Comparison of ENCODE assay signal across 10 mouse cellular contexts in genomic region chr10:86483968-86484367, GRCm38 (mm10). TPM values are rescaled to one million over a fixed set of nuclear protein-coding genes. Genes with fewer than 3 reads are reported as not detected.
A peak's percentile ranks its signal among the peaks of the same experiment; 100 is the strongest.
DNase-seq lines count a peak whose midpoint lies in the region; ATAC-seq and TF ChIP-seq lines count a peak whose summit lies in the region.
"Had no signal": no experiment of that assay in that cellular context is flagged by ENCODE, and none has a peak within 500 bp of the region (broad histone marks: within the 10 kb centered on the region; RNA-seq: fewer than 3 reads in every experiment).

No protein-coding gene starts in this region.

- no peaks in the 10 kb centered on the region for H3K36me3 ChIP-seq in liver, embryonic 11.5 days (ENCODE audit: control insufficient read depth, insufficient read depth, low read length)
- no peaks in the 10 kb centered on the region for H3K36me3 ChIP-seq in forebrain, embryonic 14.5 days (ENCODE audit: control insufficient read depth, insufficient read depth, low read length)
- H3K36me3 ChIP-seq: heart, embryonic 15.5 days; neural tube, embryonic 12.5 days had no signal

- no peak for TF ChIP-seq POLR2A in bone marrow, adult 2 months (IDR thresholded peaks at IDR 0.05; ENCODE audit: borderline replicate concordance, control insufficient read depth, low read depth, low read length)

- ATAC-seq in liver, embryonic 11.5 days (replicated peaks; ENCODE audit: low FRiP score): no peak
- no peak for ATAC-seq in forebrain, embryonic 14.5 days

- 8% methylated on average over 3 of the region's 3 CpGs for WGBS in liver, embryonic 11.5 days
- 20% methylated on average over 3 of the region's 3 CpGs for WGBS in bone marrow, adult 2 months
- WGBS in forebrain, embryonic 14.5 days: 19% methylated on average over 3 of the region's 3 CpGs

- no peak overlapping the region for H3K9ac ChIP-seq in liver, embryonic 11.5 days (ENCODE audit: low read depth, low read length)
- no peak overlapping the region for H3K9ac ChIP-seq in forebrain, embryonic 14.5 days (ENCODE audit: low read length)
- H3K9ac ChIP-seq: heart, embryonic 15.5 days; neural tube, embryonic 12.5 days had no signal

- H3K27me3 ChIP-seq in liver, embryonic 11.5 days (replicated peaks; ENCODE audit: control insufficient read depth, insufficient read depth, low read length): no peaks in the 10 kb centered on the region
- H3K27me3 ChIP-seq in forebrain, embryonic 14.5 days (replicated peaks; ENCODE audit: control insufficient read depth, insufficient read depth, low read length): no peaks in the 10 kb centered on the region
- H3K27me3 ChIP-seq: heart, embryonic 15.5 days; neural tube, embryonic 12.5 days had no signal

- H3K4me3 ChIP-seq in liver, embryonic 11.5 days (ENCODE audit: low read depth, low read length): no peak overlapping the region
- no peak overlapping the region for H3K4me3 ChIP-seq in bone marrow, adult 2 months (replicated peaks; ENCODE audit: control insufficient read depth, low read depth, low read length)
- no peak overlapping the region for H3K4me3 ChIP-seq in forebrain, embryonic 14.5 days (ENCODE audit: low read depth, low read length)
- H3K4me3 ChIP-seq: heart, embryonic 15.5 days; neural tube, embryonic 12.5 days had no signal

- no peaks in the 10 kb centered on the region for H3K9me3 ChIP-seq in liver, embryonic 11.5 days (ENCODE audit: control insufficient read depth, low read length)
- H3K9me3 ChIP-seq in forebrain, embryonic 14.5 days (replicated peaks; ENCODE audit: control insufficient read depth, low read length): no peaks in the 10 kb centered on the region
- H3K9me3 ChIP-seq: heart, embryonic 15.5 days; neural tube, embryonic 12.5 days had no signal

- no peaks in the 10 kb centered on the region for H3K4me1 ChIP-seq in liver, embryonic 11.5 days (replicated peaks; ENCODE audit: control insufficient read depth, insufficient read depth, low read length)
- no peaks in the 10 kb centered on the region for H3K4me1 ChIP-seq in bone marrow, adult 2 months (ENCODE audit: control insufficient read depth, insufficient read depth, low read length)
- H3K4me1 ChIP-seq in forebrain, embryonic 14.5 days (ENCODE audit: control insufficient read depth, insufficient read depth, low read length): no peaks in the 10 kb centered on the region
- H3K4me1 ChIP-seq: heart, embryonic 15.5 days; neural tube, embryonic 12.5 days had no signal

- DNase-seq in cerebellum, postnatal 14 days: peak; percentile 62 to 81
- DNase-seq in cerebellum, adult 8-10 months: no peak
- peak; percentile 34 for DNase-seq in liver
- DNase-seq in liver, embryonic 11.5 days (ENCODE audit: low spot score): no peak
- DNase-seq in lung, postnatal 10 days: peak; percentile 36
- DNase-seq in forebrain, embryonic 14.5 days (ENCODE audit: low spot score): no peak
- DNase-seq in right cerebral cortex, postnatal 10 days (ENCODE audit: low spot score in 2 of 2): no peak

- TF ChIP-seq CTCF in bone marrow, adult 2 months (IDR thresholded peaks at IDR 0.05; ENCODE audit: control insufficient read depth, insufficient read depth, low read length): peak; percentile 67

- no peak overlapping the region for H3K27ac ChIP-seq in liver, embryonic 11.5 days (ENCODE audit: low read depth, low read length)
- H3K27ac ChIP-seq in bone marrow, adult 2 months (ENCODE audit: control insufficient read depth, insufficient read depth, low read depth, low read length, poor library complexity): no peak overlapping the region
- no peak overlapping the region for H3K27ac ChIP-seq in forebrain, embryonic 14.5 days (ENCODE audit: low read depth, low read length)
- H3K27ac ChIP-seq: heart, embryonic 15.5 days; neural tube, embryonic 12.5 days had no signal

- H3K4me2 ChIP-seq in liver, embryonic 11.5 days: no peak overlapping the region
- H3K4me2 ChIP-seq in forebrain, embryonic 14.5 days (ENCODE audit: low read length): no peak overlapping the region
- H3K4me2 ChIP-seq: heart, embryonic 15.5 days; neural tube, embryonic 12.5 days had no signal

RNA-seq across cellular contexts. Expression of gene Syn3, which starts 14.7 kb away (rescaled TPM):
- 0.58 and 0.66 TPM in 2 replicates for polyA plus RNA-seq in liver, embryonic 11.5 days (2014; fragmentation: Nextera tagmentation; extraction: Ambion mirVana)
- 0.75 and 1.5 TPM in 2 replicates for polyA plus RNA-seq in bone marrow, adult 2 months (2011; ENCODE audit: insufficient read depth, insufficient read length, low replicate concordance, missing spikeins)
- polyA plus RNA-seq in forebrain, embryonic 14.5 days (2014; fragmentation: Nextera tagmentation; extraction: Ambion mirVana): 8.5 and 14.9 TPM in 2 replicates

Comparison
In these comparisons a context has a peak if more than half of its experiments do, and no peak if none do; other contexts are left out.
1. DNase-seq: peak in cerebellum, postnatal 14 days (2 of 2), liver (single experiment) and lung, postnatal 10 days (single experiment); none in cerebellum, adult 8-10 months (single experiment), liver, embryonic 11.5 days (single experiment), forebrain, embryonic 14.5 days (single experiment) and right cerebral cortex, postnatal 10 days (0 of 2).